ENCODE assay signal across 10 mouse cellular contexts in the genomic region with DNA sequence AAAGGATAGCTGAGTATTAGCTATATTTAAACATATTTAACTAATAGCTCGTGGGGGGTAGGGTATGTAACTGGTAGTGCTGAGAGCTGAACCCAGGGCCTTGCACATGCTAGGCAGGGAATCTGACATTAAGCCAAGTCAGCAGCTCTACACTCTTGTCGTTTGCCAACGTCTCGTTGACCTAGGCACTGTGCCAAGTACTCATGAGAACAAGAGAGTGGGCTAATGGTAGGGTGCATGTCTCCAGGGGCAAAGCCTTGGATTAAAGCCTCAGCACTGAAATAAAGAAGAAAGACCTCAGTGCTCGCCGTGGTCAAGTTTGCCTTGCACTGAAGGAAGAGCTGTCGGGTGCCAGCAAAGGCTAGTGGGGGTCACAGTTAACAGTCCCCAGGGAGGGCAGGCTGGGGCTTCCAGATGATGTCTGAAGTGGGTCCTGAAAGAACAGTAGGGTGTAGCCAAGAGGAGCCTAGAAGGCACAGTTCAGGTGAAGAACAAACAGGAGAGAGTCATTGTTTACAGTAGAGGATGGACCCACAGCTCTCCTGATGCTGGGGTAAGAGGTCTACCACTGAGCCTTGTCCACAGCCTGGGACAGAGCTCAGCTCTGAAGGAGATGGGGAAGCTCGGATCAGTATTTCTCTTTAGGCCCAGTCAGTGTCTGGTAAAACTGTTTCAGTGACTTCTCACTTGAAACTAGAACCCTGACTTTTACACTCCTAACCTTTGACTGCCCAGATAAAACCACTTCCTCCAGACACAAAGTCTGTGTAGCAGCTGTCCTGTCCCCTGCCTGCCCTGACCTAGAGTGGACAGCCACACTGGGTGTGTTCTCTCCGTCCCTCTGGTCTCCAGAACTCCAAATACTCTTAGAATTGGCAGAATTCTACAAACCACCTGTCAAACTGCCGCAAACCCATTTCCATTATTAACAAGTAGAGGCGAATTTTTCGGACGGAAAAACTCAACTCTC.
DNase-seq lines count a peak whose midpoint lies in the region; ATAC-seq and TF ChIP-seq lines count a peak whose summit lies in the region.
"Had no signal": no experiment of that assay in that cellular context is flagged by ENCODE, and none has a peak within 500 bp of the region (broad histone marks: within the 10 kb centered on the region; RNA-seq: fewer than 3 reads in every experiment).

No protein-coding gene starts in this region.

- no peak overlapping the region for H3K4me3 ChIP-seq in kidney, adult 2 months (ENCODE audit: insufficient read depth, low read depth, low read length)
- no peak overlapping the region for H3K4me3 ChIP-seq in MEL (ENCODE audit: control insufficient read depth in 1 of 2, insufficient read depth in 1 of 2, low read depth in 2 of 2, low read length in 2 of 2)
- H3K4me3 ChIP-seq in lung, postnatal 0 days (ENCODE audit: low read depth, low read length) = no peak overlapping the region
- no peak overlapping the region for H3K4me3 ChIP-seq in left cerebral cortex, adult 2 months
- H3K4me3 ChIP-seq: hindbrain, embryonic 13.5 days; neural tube, embryonic 13.5 days had no signal

- H3K27me3 ChIP-seq in kidney, adult 2 months (replicated peaks; ENCODE audit: control insufficient read depth, insufficient read depth, low read length) = no peaks in the 10 kb centered on the region
- H3K27me3 ChIP-seq in MEL (ENCODE audit: control insufficient read depth in 1 of 2, insufficient read depth in 2 of 2, low read length in 2 of 2) = no peaks in the 10 kb centered on the region; a peak in 1 of 4 replicates
- no peaks in the 10 kb centered on the region for H3K27me3 ChIP-seq in lung, postnatal 0 days (replicated peaks; ENCODE audit: insufficient read depth, low read length)
- H3K27me3 ChIP-seq: hindbrain, embryonic 13.5 days; neural tube, embryonic 13.5 days had no signal

- TF ChIP-seq RAD21 in MEL (IDR thresholded peaks at IDR 0.05; ENCODE audit: low read depth, low read length) = no peak

- H3K27ac ChIP-seq in kidney, adult 2 months (ENCODE audit: insufficient read depth, low read depth, low read length) = no peak overlapping the region
- no peak overlapping the region for H3K27ac ChIP-seq in MEL (ENCODE audit: control insufficient read depth, low read depth, low read length)
- no peak overlapping the region for H3K27ac ChIP-seq in lung, postnatal 0 days (ENCODE audit: low read length)
- H3K27ac ChIP-seq in left cerebral cortex, adult 2 months = no peak overlapping the region
- H3K27ac ChIP-seq: hindbrain, embryonic 13.5 days; neural tube, embryonic 13.5 days had no signal

- TF ChIP-seq CTCF in kidney, adult 2 months (conservative IDR thresholded peaks at IDR 0.05; ENCODE audit: insufficient read depth, insufficient read length, low read depth, low read length) = no peak
- TF ChIP-seq CTCF in MEL (IDR thresholded peaks at IDR 0.05 in 2 of 3, conservative IDR thresholded peaks at IDR 0.05 in 1 of 3; ENCODE audit: control insufficient read depth in 1 of 3, insufficient read depth in 1 of 3, low read depth in 2 of 3, low read length in 3 of 3, poor library complexity in 1 of 3, severe bottlenecking in 1 of 3) = no peak
- no peak for TF ChIP-seq CTCF in lung, postnatal 0 days (IDR thresholded peaks at IDR 0.05)
- TF ChIP-seq CTCF in left cerebral cortex, adult 2 months (IDR thresholded peaks at IDR 0.05) = no peak

- no peak overlapping the region for H3K4me2 ChIP-seq in lung, postnatal 0 days (replicated peaks; ENCODE audit: low read depth, low read length)
- H3K4me2 ChIP-seq: hindbrain, embryonic 13.5 days; neural tube, embryonic 13.5 days had no signal

- DNase-seq in adrenal gland, postnatal 14 days = peak; percentile 70
- no peak for DNase-seq in adrenal gland, adult 18-20 months (ENCODE audit: low spot score in 2 of 2)
- peak; percentile 56 for DNase-seq in kidney, adult 2 months
- no peak for DNase-seq in kidney, postnatal 4 days
- peak; percentile 13 for DNase-seq in MEL (ENCODE audit: low read depth, low spot score)
- peak; percentile 60 for DNase-seq in lung, postnatal 0 days (ENCODE audit: low spot score)
- DNase-seq in ovary, adult 18-20 months (ENCODE audit: low spot score) = no peak
- no peak for DNase-seq in left cerebral cortex, adult 2 months (ENCODE audit: extremely low spot score in 1 of 2, low spot score in 2 of 2)

- no peaks in the 10 kb centered on the region; the same call in 1 of the 2 replicates for H3K4me1 ChIP-seq in kidney, adult 2 months (ENCODE audit: control insufficient read depth, insufficient read depth, low read length)
- H3K4me1 ChIP-seq in MEL (ENCODE audit: control insufficient read depth in 1 of 2, insufficient read depth in 2 of 2, low read length in 2 of 2) = no peaks in the 10 kb centered on the region
- H3K4me1 ChIP-seq in lung, postnatal 0 days (ENCODE audit: insufficient read depth, low read depth, low read length) = no peaks in the 10 kb centered on the region
- H3K4me1 ChIP-seq: hindbrain, embryonic 13.5 days; neural tube, embryonic 13.5 days had no signal

- no peaks in the 10 kb centered on the region for H3K9me3 ChIP-seq in MEL (replicated peaks; ENCODE audit: insufficient read depth, low read length)
- no peaks in the 10 kb centered on the region for H3K9me3 ChIP-seq in lung, postnatal 0 days (ENCODE audit: low read length)
- H3K9me3 ChIP-seq: hindbrain, embryonic 13.5 days; neural tube, embryonic 13.5 days had no signal

- intact Hi-C loops in left cerebral cortex, adult 2 months (cut with DNase I) = no loop called here

- 66% methylated on average over 13 of the region's 13 CpGs for WGBS in kidney, adult 2 months
- 60% methylated on average over 13 of the region's 13 CpGs for WGBS in lung, postnatal 0 days

- no peak for TF ChIP-seq EP300 in MEL (IDR thresholded peaks at IDR 0.05; ENCODE audit: low read depth in 1 of 2, low read length in 2 of 2)
- no peak for TF ChIP-seq EP300 in lung, postnatal 0 days (IDR thresholded peaks at IDR 0.05)

- H3K36me3 ChIP-seq in kidney, adult 2 months (ENCODE audit: control insufficient read depth, insufficient read depth, low read length) = no peaks in the 10 kb centered on the region
- H3K36me3 ChIP-seq in MEL (ENCODE audit: control insufficient read depth in 1 of 2, insufficient read depth in 2 of 2, low read length in 2 of 2) = no peaks in the 10 kb centered on the region
- H3K36me3 ChIP-seq in lung, postnatal 0 days (ENCODE audit: insufficient read depth, low read length) = no peaks in the 10 kb centered on the region
- H3K36me3 ChIP-seq: hindbrain, embryonic 13.5 days; neural tube, embryonic 13.5 days had no signal

- peak; percentile 76 for ATAC-seq in lung, postnatal 0 days

- no peak for TF ChIP-seq POLR2A in kidney, adult 2 months (IDR thresholded peaks at IDR 0.05; ENCODE audit: low read depth, low read length)
- TF ChIP-seq POLR2A in MEL (IDR thresholded peaks at IDR 0.05; ENCODE audit: control insufficient read depth in 1 of 2, insufficient read depth in 1 of 2, low read depth in 1 of 2, low read length in 2 of 2, poor library complexity in 1 of 2) = no peak

- H3K9ac ChIP-seq in MEL (ENCODE audit: control insufficient read depth, low read depth, low read length, poor library complexity, severe bottlenecking) = no peak overlapping the region
- H3K9ac ChIP-seq in lung, postnatal 0 days (replicated peaks; ENCODE audit: low read depth) = no peak overlapping the region
- H3K9ac ChIP-seq: hindbrain, embryonic 13.5 days; neural tube, embryonic 13.5 days had no signal

- no peaks in the 10 kb centered on the region for H3K79me2 ChIP-seq in MEL (ENCODE audit: control insufficient read depth, insufficient read depth, low read length, poor library complexity)

TF ChIP-seq in MEL, 35 proteins besides CTCF, POLR2A, EP300 and RAD21:
- TF ChIP-seq CHD1 (IDR thresholded peaks at IDR 0.05; ENCODE audit: low read depth, low read length) = no peak
- TF ChIP-seq GABPA (IDR thresholded peaks at IDR 0.05; ENCODE audit: low read depth, low read length) = no peak
- TF ChIP-seq MYB (IDR thresholded peaks at IDR 0.05; ENCODE audit: low read depth, low read length) = no peak
- TF ChIP-seq MYC (IDR thresholded peaks at IDR 0.05; ENCODE audit: low read depth, low read length) = no peak
- TF ChIP-seq MXI1 (IDR thresholded peaks at IDR 0.05; ENCODE audit: low read depth, low read length) = no peak
- TF ChIP-seq ETS1 (IDR thresholded peaks at IDR 0.05; ENCODE audit: low read depth, low read length) = no peak
- no peak for TF ChIP-seq ELF1 (IDR thresholded peaks at IDR 0.05; ENCODE audit: low read depth, low read length)
- TF ChIP-seq SIN3A (IDR thresholded peaks at IDR 0.05; ENCODE audit: low read length) = no peak
- TF ChIP-seq USF2 (IDR thresholded peaks at IDR 0.05; ENCODE audit: borderline replicate concordance in 1 of 2, insufficient read depth in 1 of 2, low read depth in 1 of 2, low read length in 2 of 2) = no peak
- no peak for TF ChIP-seq USF1 (IDR thresholded peaks at IDR 0.05; ENCODE audit: low read depth, low read length)
- TF ChIP-seq ZNF384 (IDR thresholded peaks at IDR 0.05; ENCODE audit: low read depth, low read length) = no peak
- no peak for TF ChIP-seq ZKSCAN1 (IDR thresholded peaks at IDR 0.05; ENCODE audit: low read depth, low read length)
- TF ChIP-seq GATA1 (IDR thresholded peaks at IDR 0.05; ENCODE audit: low read depth, low read length) = no peak
- TF ChIP-seq ZMIZ1 (IDR thresholded peaks at IDR 0.05; ENCODE audit: low read depth, low read length) = no peak
- no peak for TF ChIP-seq TAL1 (IDR thresholded peaks at IDR 0.05; ENCODE audit: low read length)
- TF ChIP-seq POLR2AphosphoS5 (IDR thresholded peaks at IDR 0.05; ENCODE audit: borderline replicate concordance, low read depth, low read length) = no peak
- no peak for TF ChIP-seq E2F4 (IDR thresholded peaks at IDR 0.05; ENCODE audit: borderline replicate concordance, low read depth, low read length)
- no peak for TF ChIP-seq TBP (IDR thresholded peaks at IDR 0.05; ENCODE audit: low read depth, low read length)
- TF ChIP-seq NELFE (IDR thresholded peaks at IDR 0.05; ENCODE audit: low read depth, low read length) = no peak
TF ChIP-seq in MEL: peak in this region for 0.

Comparison
In these comparisons a context has a peak if more than half of its experiments do, and no peak if none do; other contexts are left out.
1. DNase-seq: peak in adrenal gland, postnatal 14 days (single experiment), kidney, adult 2 months (single experiment), MEL (single experiment) and lung, postnatal 0 days (single experiment); none in adrenal gland, adult 18-20 months (0 of 2), kidney, postnatal 4 days (0 of 2), ovary, adult 18-20 months (single experiment) and left cerebral cortex, adult 2 months (0 of 2).